In genomic region chr15:85664432-85664828, GRCm38 (mm10) we compare ENCODE assay signal across 8 mouse cellular contexts.
DNase-seq lines count a peak whose midpoint lies in the region; TF ChIP-seq lines count a peak whose summit lies in the region.
"Had no signal": no experiment of that assay in that cellular context is flagged by ENCODE, and none has a peak within 500 bp of the region (broad histone marks: within the 10 kb centered on the region; RNA-seq: fewer than 3 reads in every experiment).

No protein-coding gene starts in this region.

- 25% methylated on average over 10 of the region's 10 CpGs for WGBS in kidney, adult 2 months
- WGBS in small intestine, adult 2 months = 66% methylated on average over 10 of the region's 10 CpGs

- intact Hi-C loops in gastrocnemius, adult 2 months (cut with DNase I) = no loop called here

- H3K36me3 ChIP-seq in kidney, adult 2 months (ENCODE audit: control insufficient read depth, insufficient read depth, low read length) = no peaks in the 10 kb centered on the region
- peaks cover 2% of the 10 kb centered on the region; the same call in 1 of the 2 replicates for H3K36me3 ChIP-seq in small intestine, adult 2 months (ENCODE audit: control insufficient read depth, insufficient read depth, low read length)

- TF ChIP-seq CTCF in gastrocnemius, adult 2 months (IDR thresholded peaks at IDR 0.05) = no peak
- no peak for TF ChIP-seq CTCF in kidney, adult 2 months (conservative IDR thresholded peaks at IDR 0.05; ENCODE audit: insufficient read depth, insufficient read length, low read depth, low read length)
- no peak for TF ChIP-seq CTCF in small intestine, adult 2 months (IDR thresholded peaks at IDR 0.05; ENCODE audit: extremely low read depth, insufficient read length, insufficient replicate concordance, low read depth, low read length)

- no peak for TF ChIP-seq POLR2A in kidney, adult 2 months (IDR thresholded peaks at IDR 0.05; ENCODE audit: low read depth, low read length)
- TF ChIP-seq POLR2A in small intestine, adult 2 months (IDR thresholded peaks at IDR 0.05; ENCODE audit: low read depth, low read length) = no peak

- peak overlapping the region; percentile 96 for H3K27ac ChIP-seq in gastrocnemius, adult 2 months
- H3K27ac ChIP-seq in kidney, adult 2 months (ENCODE audit: insufficient read depth, low read depth, low read length) = peak overlapping the region; percentile 96
- H3K27ac ChIP-seq in small intestine, adult 2 months (ENCODE audit: insufficient read depth, low read depth, low read length) = peak overlapping the region; percentile 59

- H3K4me1 ChIP-seq in kidney, adult 2 months (ENCODE audit: control insufficient read depth, insufficient read depth, low read length) = peaks cover 25% of the 10 kb centered on the region
- H3K4me1 ChIP-seq in small intestine, adult 2 months (ENCODE audit: control insufficient read depth, insufficient read depth, insufficient read length, low read length) = peaks cover 4% of the 10 kb centered on the region; the same call in 1 of the 2 replicates

- H3K27me3 ChIP-seq in kidney, adult 2 months (replicated peaks; ENCODE audit: control insufficient read depth, insufficient read depth, low read length) = no peaks in the 10 kb centered on the region
- H3K27me3 ChIP-seq in small intestine, adult 2 months (ENCODE audit: control insufficient read depth, insufficient read depth, low read length) = no peaks in the 10 kb centered on the region

- no peak for DNase-seq in gastrocnemius, adult 2 months
- DNase-seq in gastrocnemius, adult 8-10 months (ENCODE audit: low spot score in 2 of 2) = no peak
- peak; percentile 27 for DNase-seq in ovary, postnatal 36 days (ENCODE audit: low spot score)
- DNase-seq in ovary, postnatal 10 days (ENCODE audit: low spot score) = no peak
- DNase-seq in kidney, adult 2 months = peak; percentile 88
- DNase-seq in lung, postnatal 36 days = no peak
- DNase-seq: lung, adult 18-20 months had no signal

- peak overlapping the region; percentile 98 for H3K4me3 ChIP-seq in gastrocnemius, adult 2 months
- H3K4me3 ChIP-seq in kidney, adult 2 months (ENCODE audit: insufficient read depth, low read depth, low read length) = peak overlapping the region; percentile 10; the same call in 1 of the 2 replicates
- no peak overlapping the region for H3K4me3 ChIP-seq in small intestine, adult 2 months (ENCODE audit: low read depth, low read length)

Comparison
In these comparisons a context has a peak if more than half of its experiments do, and no peak if none do; other contexts are left out.
1. DNase-seq: peak in ovary, postnatal 36 days (single experiment) and kidney, adult 2 months (single experiment); none in gastrocnemius, adult 2 months (single experiment), gastrocnemius, adult 8-10 months (0 of 2), ovary, postnatal 10 days (single experiment) and lung, postnatal 36 days (single experiment).
2. Peak in every context shown above with its lines, with median percentiles within 50 percentile points of each other: H3K27ac ChIP-seq.